Mouse (Mus musculus): ENCODE measurements around the gene Sh3bp2. TPM values are rescaled to one million over a fixed set of nuclear protein-coding genes. Genes with fewer than 3 reads are reported as not detected.
"Not testable (repeated sequence)": the region's sequence is repeated elsewhere in the genome, so short reads cannot be mapped to it uniquely, and the experiment has no call there.

The Sh3bp2 gene
- polyA plus RNA-seq, 1 experiment from 2014 or later = 4.9 TPM

DNA sequence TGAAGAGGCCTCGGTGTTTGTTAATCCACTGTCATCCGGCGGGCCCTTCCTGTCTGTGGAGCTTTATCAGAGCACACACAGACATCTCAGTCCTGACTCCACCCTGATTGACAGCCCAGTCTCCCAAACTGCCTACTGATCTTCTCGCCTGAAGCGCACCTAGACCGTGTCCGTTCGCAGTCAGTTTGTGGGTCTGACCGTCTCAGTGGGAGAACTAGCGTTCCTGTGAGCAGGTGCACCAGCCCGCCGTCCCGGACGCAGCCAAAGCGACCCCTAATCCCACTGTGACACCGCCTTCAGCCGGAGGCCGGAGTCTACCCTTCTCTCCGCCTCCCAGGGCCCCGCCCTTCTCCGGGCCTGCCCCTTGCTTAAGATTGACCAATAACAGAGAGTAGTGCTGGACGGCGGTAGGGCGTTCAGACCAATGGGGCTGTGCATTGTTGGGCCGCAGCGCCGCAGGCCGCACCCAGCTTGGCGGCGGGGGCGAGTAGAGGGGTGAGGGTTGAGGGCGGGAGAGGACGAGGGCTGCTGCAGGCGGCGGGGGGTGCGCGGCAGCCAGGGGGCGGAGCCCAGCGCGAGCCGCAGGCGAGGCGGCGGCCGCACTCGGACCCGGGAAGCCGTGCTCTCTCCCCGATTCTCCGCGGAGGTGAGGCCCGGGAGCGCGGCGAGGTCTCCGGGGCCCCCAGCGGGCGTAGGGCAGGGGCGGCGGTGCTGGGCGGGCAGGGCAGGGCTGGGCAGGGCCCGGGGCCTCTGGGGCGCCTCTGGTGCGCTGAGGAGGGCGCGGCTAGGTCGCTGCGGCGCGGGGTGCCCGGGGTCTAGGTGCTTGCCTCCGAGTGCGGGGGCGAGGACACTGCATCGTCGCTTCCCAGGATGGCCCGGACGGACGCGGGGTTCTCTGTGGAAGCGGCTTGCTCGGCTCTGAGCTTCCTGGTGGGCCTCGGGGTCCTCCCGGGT is 47.9 kb downstream of the Sh3bp2 start, which contains the start of gene Add1:
TSS of gene Add1 (plus strand) at position 397 of the 954 bp plus-strand sequence.
- Histone ChIP-seq H3K27ac (replicated peaks) (peak within 1 kb of the TSS; percentile 96), H3K27me3 (replicated peaks) (no peaks in the 10 kb centered on the region), H3K4me1 (peaks cover 29% of the 10 kb centered on the region), H3K4me3 (peak within 1 kb of the TSS; percentile 94), H3K9me3 (no peaks in the 10 kb centered on the region), H3K9ac (peak within 1 kb of the TSS; percentile 97), H3K4me2 (peak within 1 kb of the TSS; percentile 82), H3K36me3 (no peaks in the 10 kb centered on the region; the same call in 1 of the 2 replicates)
- peak; percentile 100 for ATAC-seq (ENCODE audit: extremely low read depth, insufficient number of reproducible peaks, low FRiP score, low TSS enrichment)
- WGBS = under 1% methylated on average over 83 of the region's 84 CpGs

DNA sequence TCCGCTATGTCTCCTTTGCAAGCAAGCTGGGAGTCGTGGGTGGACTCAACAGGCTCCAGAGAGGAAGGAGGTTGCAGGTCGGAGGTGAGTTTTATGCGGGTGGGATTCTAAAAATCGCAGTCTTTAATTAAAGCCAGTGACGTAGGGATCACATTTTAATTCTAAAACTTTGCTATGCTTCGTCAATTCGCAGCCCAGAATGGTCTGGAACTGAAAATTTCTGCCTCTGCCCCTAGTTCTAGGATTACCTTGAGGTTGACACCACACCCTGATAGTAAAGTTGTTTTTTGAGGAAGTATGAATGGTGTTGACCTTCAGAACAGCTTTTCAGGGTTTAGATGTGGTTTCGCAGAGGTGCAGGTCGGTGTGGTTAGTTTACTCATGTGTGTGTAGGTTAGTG is 49.1 kb downstream of the Sh3bp2 start:
- H3K9me3 ChIP-seq = no peaks in the 10 kb centered on the region
- 33% methylated on average over 10 of the region's 10 CpGs for WGBS
- ATAC-seq (ENCODE audit: extremely low read depth, insufficient number of reproducible peaks, low FRiP score, low TSS enrichment) = no peak

DNA sequence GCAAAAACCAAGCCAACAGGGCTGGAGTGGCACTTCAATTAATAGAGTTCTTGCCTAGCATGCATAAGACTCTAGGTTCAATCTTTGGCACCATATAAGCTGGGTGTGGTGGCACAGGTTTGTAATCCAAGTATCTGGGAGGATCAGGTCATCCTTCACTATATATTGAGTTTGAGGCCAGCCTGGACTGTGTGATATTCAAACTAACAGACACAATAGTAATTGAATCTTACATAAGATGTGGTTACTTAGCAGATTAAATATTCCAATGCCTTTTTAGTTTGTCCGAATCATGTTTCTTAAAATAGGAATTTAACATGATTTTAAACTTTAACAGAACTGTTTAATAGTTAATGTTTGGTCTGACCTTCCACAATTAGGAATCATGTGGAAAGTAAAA is 50.6 kb downstream of the Sh3bp2 start:
- no peak overlapping the region for H3K27ac ChIP-seq (replicated peaks)
- H3K27me3 ChIP-seq (replicated peaks) = no peaks in the 10 kb centered on the region
- H3K9me3 ChIP-seq = no peaks in the 10 kb centered on the region
- peaks cover 33% of the 10 kb centered on the region for H3K4me1 ChIP-seq
- WGBS = 96% methylated on average over 1 of the region's 1 CpGs
- H3K4me2 ChIP-seq = peak overlapping the region; percentile 82; the same call in 1 of the 2 replicates
- ATAC-seq (ENCODE audit: extremely low read depth, insufficient number of reproducible peaks, low FRiP score, low TSS enrichment) = no peak
- no peaks in the 10 kb centered on the region; the same call in 1 of the 2 replicates for H3K36me3 ChIP-seq
- H3K9ac ChIP-seq = no peak overlapping the region
- no peak overlapping the region; the same call in 1 of the 2 replicates for H3K4me3 ChIP-seq

More for the DNA sequence above, 49.1 kb downstream of the Sh3bp2 start:
- Histone ChIP-seq H3K27ac (replicated peaks) (peak overlapping the region; percentile 96), H3K4me3 (peak overlapping the region; percentile 94), H3K27me3 (replicated peaks) (no peaks in the 10 kb centered on the region), H3K4me1 (peaks cover 29% of the 10 kb centered on the region), H3K36me3 (no peaks in the 10 kb centered on the region; the same call in 1 of the 2 replicates), H3K4me2 (peak overlapping the region; percentile 82), H3K9ac (peak overlapping the region; percentile 97)

DNA sequence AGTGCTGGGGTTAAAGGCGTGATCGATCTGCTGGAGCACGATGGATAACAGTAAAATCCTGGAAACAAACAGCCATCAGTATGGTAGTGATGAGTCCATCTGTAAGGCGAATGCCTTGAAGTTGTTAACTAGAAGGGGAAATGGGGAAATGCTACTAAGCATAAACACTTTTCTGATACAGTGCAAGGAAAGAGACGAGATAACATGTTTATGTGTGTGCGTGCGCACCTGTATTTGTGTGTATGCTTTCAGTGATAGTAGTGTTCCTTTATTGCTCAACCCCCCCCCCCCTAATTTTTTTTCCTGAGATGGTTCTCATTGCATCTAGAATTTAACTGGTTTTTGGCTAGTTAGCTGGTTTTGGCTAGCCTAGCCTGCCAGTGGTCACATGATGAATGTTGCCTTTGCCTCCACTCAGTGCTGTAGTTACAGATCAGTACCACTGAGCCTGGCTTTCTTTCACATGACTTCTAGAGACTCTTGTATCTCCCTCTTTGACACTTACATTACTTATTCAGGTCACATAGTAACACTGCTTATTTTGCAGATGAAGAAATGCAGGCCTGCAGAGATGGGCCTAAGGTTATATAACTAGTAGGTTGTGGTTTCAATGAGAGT is 52.5 kb downstream of the Sh3bp2 start:
- no peak overlapping the region for H3K9ac ChIP-seq
- WGBS = 97% methylated on average over 7 of the region's 7 CpGs
- H3K36me3 ChIP-seq = no peaks in the 10 kb centered on the region; the same call in 1 of the 2 replicates
- H3K27me3 ChIP-seq (replicated peaks) = no peaks in the 10 kb centered on the region
- no peak overlapping the region for H3K4me3 ChIP-seq
- no peak for ATAC-seq (ENCODE audit: extremely low read depth, insufficient number of reproducible peaks, low FRiP score, low TSS enrichment)
- no peaks in the 10 kb centered on the region for H3K9me3 ChIP-seq
- no peak overlapping the region for H3K27ac ChIP-seq (replicated peaks)
- H3K4me2 ChIP-seq = peak overlapping the region; percentile 43; the same call in 1 of the 2 replicates
- H3K4me1 ChIP-seq = peaks cover 41% of the 10 kb centered on the region

DNA sequence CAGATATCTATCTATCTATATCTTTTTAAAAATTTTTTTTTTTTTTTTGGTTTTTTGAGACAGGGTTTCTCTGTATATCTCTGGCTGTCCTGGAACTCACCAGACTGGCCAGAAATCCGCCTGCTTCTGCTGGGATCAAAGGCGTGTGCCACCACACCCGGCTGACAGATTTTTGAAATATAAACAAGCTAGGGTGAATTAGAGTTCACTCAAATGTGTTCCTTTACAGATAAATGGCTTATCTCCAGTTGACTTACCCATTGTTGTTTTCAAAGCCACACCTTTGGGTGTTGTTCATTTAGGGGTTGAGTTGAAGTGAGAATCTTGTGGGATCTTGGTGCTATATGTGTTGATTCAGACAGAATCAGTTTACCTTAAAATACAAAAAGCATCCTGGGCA is 53.7 kb downstream of the Sh3bp2 start:
- WGBS = 56% methylated on average over 3 of the region's 3 CpGs
- Histone ChIP-seq H3K27me3 (replicated peaks) (no peaks in the 10 kb centered on the region), H3K9me3 (no peaks in the 10 kb centered on the region), H3K9ac (no peak overlapping the region), H3K27ac (replicated peaks) (no peak overlapping the region), H3K36me3 (peaks cover 3% of the 10 kb centered on the region; the same call in 1 of the 2 replicates), H3K4me3 (no peak overlapping the region), H3K4me2 (no peak overlapping the region), H3K4me1 (peaks cover 53% of the 10 kb centered on the region)
- no peak for ATAC-seq (ENCODE audit: extremely low read depth, insufficient number of reproducible peaks, low FRiP score, low TSS enrichment)

DNA sequence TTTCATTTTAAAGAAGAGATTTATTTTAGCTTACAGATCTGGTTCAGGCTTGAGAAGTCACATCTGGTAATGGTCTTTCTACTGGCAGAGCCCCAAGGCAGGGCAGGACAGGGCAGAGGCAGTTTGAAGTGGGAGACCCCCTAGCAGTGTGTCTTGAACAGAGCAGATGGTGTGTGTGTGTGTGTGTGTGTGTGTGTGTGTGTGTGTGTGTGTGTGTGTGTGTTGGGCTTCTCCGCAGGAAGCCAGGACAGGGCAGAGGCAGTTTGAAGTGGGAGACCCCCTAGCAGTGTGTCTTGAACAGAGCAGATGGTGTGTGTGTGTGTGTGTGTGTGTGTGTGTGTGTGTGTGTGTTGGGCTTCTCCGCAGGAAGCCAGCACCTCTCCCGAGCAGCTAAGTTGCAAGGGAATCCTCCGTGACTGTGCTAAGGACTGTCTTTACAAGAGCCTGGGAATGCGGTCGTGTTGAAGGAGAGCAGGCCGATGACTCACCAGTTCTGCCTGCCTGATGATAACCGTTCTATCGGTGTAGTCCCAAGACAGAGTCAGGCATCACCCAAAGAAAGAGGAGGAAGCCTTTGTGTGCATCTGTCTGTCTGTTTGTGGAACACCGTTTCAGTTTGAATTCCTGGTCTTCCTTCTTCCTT is 56.2 kb downstream of the Sh3bp2 start:
- H3K9me3 ChIP-seq; H3K27me3 ChIP-seq (replicated peaks); H3K36me3 ChIP-seq: not testable (repeated sequence)
- H3K27ac ChIP-seq (replicated peaks) = peak overlapping the region; percentile 88
- peak overlapping the region; percentile 65 for H3K4me2 ChIP-seq
- ATAC-seq (ENCODE audit: extremely low read depth, insufficient number of reproducible peaks, low FRiP score, low TSS enrichment) = peak; percentile 90
- 3% methylated on average over 9 of the region's 10 CpGs for WGBS
- peak overlapping the region; percentile 29 for H3K4me3 ChIP-seq
- H3K4me1 ChIP-seq = peaks cover 51% of the 10 kb centered on the region
- peak overlapping the region; percentile 69 for H3K9ac ChIP-seq

DNA sequence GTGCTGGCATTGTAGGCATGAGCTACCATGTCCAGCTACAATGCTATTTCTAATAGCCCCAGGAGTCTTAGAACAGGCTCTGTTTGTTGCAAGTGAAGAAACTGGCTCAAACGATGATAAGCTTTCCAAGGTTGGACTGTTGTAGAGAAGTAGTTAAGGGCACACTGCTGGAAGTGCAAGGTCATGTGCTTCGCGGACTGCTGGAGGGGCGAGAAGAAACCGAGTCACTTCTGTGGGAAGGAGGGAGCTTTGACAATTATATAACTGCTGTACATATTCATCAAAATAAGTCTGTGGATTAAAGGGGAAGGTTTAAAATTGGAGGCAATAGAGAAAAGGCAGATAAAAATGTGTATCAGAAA is 56.7 kb downstream of the Sh3bp2 start:
- Histone ChIP-seq H3K4me3 (peak overlapping the region; percentile 29), H3K27ac (replicated peaks) (peak overlapping the region; percentile 88), H3K36me3 (peaks cover 3% of the 10 kb centered on the region; the same call in 1 of the 2 replicates), H3K4me2 (peak overlapping the region; percentile 65), H3K9me3 (no peaks in the 10 kb centered on the region), H3K9ac (peak overlapping the region; percentile 69), H3K4me1 (peaks cover 53% of the 10 kb centered on the region), H3K27me3 (replicated peaks) (no peaks in the 10 kb centered on the region)
- no peak for ATAC-seq (ENCODE audit: extremely low read depth, insufficient number of reproducible peaks, low FRiP score, low TSS enrichment)
- WGBS = 29% methylated on average over 5 of the region's 5 CpGs

DNA sequence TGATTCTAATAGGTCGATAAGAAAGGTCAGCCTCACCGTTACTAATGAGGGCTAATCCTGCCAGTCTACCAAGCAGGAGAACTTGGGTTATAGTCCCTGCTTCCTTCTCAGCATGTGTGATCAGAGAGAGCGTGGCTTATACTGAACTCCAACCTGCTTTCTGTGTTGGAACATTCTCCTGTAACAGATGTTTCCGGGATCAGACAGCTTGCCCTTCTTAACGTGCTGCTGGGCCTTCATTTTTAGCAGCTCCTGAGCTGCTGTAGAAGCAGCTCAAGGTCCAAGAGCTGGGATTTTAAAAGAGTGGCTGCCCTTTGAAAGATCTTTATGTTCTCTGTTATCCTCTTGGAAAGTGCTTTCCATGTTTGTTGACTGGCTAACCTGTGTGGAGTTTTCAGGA is 59.6 kb downstream of the Sh3bp2 start:
- WGBS = 68% methylated on average over 5 of the region's 5 CpGs
- Histone ChIP-seq H3K9ac (no peak overlapping the region; the same call in 1 of the 2 replicates), H3K9me3 (no peaks in the 10 kb centered on the region), H3K27me3 (replicated peaks) (no peaks in the 10 kb centered on the region), H3K4me1 (peaks cover 80% of the 10 kb centered on the region), H3K4me3 (no peak overlapping the region), H3K27ac (replicated peaks) (no peak overlapping the region), H3K4me2 (no peak overlapping the region), H3K36me3 (peaks cover 3% of the 10 kb centered on the region; the same call in 1 of the 2 replicates)
- ATAC-seq (ENCODE audit: extremely low read depth, insufficient number of reproducible peaks, low FRiP score, low TSS enrichment) = no peak

DNA sequence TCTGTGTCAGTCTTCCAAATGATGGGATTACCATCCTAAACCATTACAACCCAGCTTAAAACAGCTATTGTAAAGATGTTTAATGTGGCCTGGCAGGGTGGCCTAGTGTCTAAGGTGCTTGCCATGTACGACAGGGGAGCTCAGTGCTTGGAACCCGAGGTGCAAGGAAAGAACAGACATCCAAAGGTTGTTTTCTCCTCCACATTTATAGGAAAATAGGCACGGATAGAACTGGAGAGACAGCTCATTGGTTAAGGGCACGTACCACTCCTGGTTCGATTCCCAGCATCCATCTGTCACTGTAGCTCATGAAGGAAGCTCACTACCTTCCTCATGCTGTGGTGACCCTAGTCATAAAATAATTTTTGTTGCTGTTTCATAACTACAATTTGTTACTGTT is 62.2 kb downstream of the Sh3bp2 start:
- peaks cover 6% of the 10 kb centered on the region; the same call in 1 of the 2 replicates for H3K36me3 ChIP-seq
- H3K27ac ChIP-seq (replicated peaks) = no peak overlapping the region
- WGBS = 87% methylated on average over 5 of the region's 5 CpGs
- H3K9me3 ChIP-seq = no peaks in the 10 kb centered on the region
- no peak overlapping the region for H3K9ac ChIP-seq
- no peak for ATAC-seq (ENCODE audit: extremely low read depth, insufficient number of reproducible peaks, low FRiP score, low TSS enrichment)
- no peaks in the 10 kb centered on the region for H3K27me3 ChIP-seq (replicated peaks)
- no peak overlapping the region for H3K4me2 ChIP-seq
- H3K4me3 ChIP-seq = no peak overlapping the region
- peaks cover 71% of the 10 kb centered on the region for H3K4me1 ChIP-seq

DNA sequence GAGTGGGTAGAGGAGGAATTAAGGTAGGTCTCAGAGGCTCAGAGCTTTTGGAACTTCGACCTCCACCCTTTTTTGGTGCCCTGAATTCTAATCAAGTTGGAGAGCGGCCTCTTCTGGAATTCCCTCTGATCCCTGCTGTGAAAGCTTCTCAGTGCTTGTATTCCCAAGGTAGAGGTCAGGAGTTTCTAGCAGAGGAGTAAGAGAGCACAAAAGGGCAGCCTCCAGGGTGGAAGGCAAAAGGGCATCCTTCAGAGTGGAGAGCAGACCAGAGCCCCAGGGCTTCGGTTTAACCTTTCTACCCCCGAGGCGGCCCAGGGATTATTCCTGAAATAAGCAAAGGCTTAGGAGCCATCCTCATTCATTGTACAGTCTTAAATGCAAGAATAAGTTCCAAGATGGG is 64.4 kb downstream of the Sh3bp2 start:
- no peak overlapping the region for H3K4me3 ChIP-seq
- WGBS = 32% methylated on average over 5 of the region's 5 CpGs
- peaks cover 52% of the 10 kb centered on the region for H3K4me1 ChIP-seq
- no peak overlapping the region for H3K4me2 ChIP-seq
- peak overlapping the region; percentile 33; the same call in 1 of the 2 replicates for H3K9ac ChIP-seq
- no peak for ATAC-seq (ENCODE audit: extremely low read depth, insufficient number of reproducible peaks, low FRiP score, low TSS enrichment)
- H3K27me3 ChIP-seq (replicated peaks) = no peaks in the 10 kb centered on the region
- no peaks in the 10 kb centered on the region for H3K9me3 ChIP-seq
- peaks cover 21% of the 10 kb centered on the region for H3K36me3 ChIP-seq
- H3K27ac ChIP-seq (replicated peaks) = no peak overlapping the region

DNA sequence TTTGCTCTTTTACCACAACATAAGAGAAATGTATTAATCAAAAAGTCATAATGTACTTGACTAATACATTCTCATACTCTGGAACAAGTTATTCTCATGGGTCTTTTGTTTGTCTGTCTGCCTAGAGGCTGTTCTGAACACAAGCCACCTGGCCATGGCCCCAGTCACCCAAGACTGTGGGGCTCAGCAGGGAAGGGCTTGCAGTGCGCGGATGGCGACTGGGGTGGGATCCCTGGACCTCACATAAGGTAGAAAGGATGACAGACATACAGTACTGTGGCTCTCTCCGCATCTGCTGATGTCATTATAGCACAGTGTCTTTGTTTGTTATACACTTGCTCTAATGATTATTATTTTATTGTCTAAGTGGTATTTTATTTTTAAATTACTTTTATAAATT is 65.1 kb downstream of the Sh3bp2 start:
- Histone ChIP-seq H3K4me2 (no peak overlapping the region), H3K9ac (no peak overlapping the region), H3K36me3 (peaks cover 21% of the 10 kb centered on the region), H3K4me1 (peaks cover 47% of the 10 kb centered on the region), H3K9me3 (no peaks in the 10 kb centered on the region), H3K27me3 (replicated peaks) (no peaks in the 10 kb centered on the region), H3K27ac (replicated peaks) (no peak overlapping the region), H3K4me3 (no peak overlapping the region)
- 76% methylated on average over 4 of the region's 4 CpGs for WGBS
- ATAC-seq (ENCODE audit: extremely low read depth, insufficient number of reproducible peaks, low FRiP score, low TSS enrichment) = no peak
